27 mouse cellular contexts compared by ENCODE assay signal in the genomic region with DNA sequence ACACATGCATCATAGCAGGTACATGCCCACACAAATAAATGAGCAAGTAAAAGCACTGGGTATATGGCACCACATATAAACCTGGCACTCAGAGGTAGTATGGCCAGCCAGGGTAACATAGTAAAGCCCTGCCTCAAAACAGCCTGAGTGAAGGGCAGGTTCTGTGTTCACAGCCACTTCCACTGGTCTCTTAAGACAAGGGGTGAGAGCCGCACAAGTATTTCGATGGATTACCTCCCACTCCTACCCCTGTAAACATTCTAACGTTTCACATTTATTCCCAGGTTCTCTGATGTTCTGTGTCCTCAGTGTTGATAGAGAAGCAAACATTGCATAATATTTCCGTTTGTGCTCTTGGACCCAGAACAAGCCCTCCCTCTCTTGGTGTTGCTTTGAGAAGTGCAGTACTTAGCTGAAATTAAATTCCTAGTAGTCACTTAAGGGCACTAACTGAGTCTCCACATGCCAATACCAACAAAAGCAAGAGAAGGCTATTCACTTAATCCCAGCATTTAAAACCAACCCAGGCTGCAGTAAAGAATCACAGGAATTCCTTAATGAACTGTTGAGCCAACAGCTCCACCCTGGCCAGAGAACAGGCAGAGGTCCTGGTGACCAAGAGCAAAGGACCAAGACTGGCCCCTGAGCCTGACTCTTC. TPM values are rescaled to one million over a fixed set of nuclear protein-coding genes. Genes with fewer than 3 reads are reported as not detected.
A peak's percentile ranks its signal among the peaks of the same experiment; 100 is the strongest.
DNase-seq lines count a peak whose midpoint lies in the region; ATAC-seq and TF ChIP-seq lines count a peak whose summit lies in the region.
"Not testable (repeated sequence)": the region's sequence is repeated elsewhere in the genome, so short reads cannot be mapped to it uniquely, and the experiment has no call there.
"Had no signal": no experiment of that assay in that cellular context is flagged by ENCODE, and none has a peak within 500 bp of the region (broad histone marks: within the 10 kb centered on the region; RNA-seq: fewer than 3 reads in every experiment).

No protein-coding gene starts in this region.

- TF ChIP-seq CTCF in small intestine, adult 2 months (IDR thresholded peaks at IDR 0.05; ENCODE audit: extremely low read depth, insufficient read length, insufficient replicate concordance, low read depth, low read length): not testable (repeated sequence)

- not testable (repeated sequence) for H3K36me3 ChIP-seq in limb, embryonic 15.5 days; small intestine, adult 2 months (ENCODE audit: control insufficient read depth, insufficient read depth, low read length)

- not testable (repeated sequence) for TF ChIP-seq POLR2A in small intestine, adult 2 months (IDR thresholded peaks at IDR 0.05; ENCODE audit: low read depth, low read length)

- not testable (repeated sequence) for H3K9ac ChIP-seq in limb, embryonic 15.5 days

- 0 out of 2 replicates have a peak, but pooled peaks have one; percentile 18 for ATAC-seq in common myeloid progenitor, adult 5-6 weeks (replicated peaks; ENCODE audit: low read depth, poor library complexity, severe bottlenecking)
- ATAC-seq in granulocyte monocyte progenitor cell, adult 5-6 weeks (replicated peaks; ENCODE audit: poor library complexity, severe bottlenecking): 0 out of 2 replicates have a peak, but pooled peaks have one; percentile 24
- peak; percentile 48; the same call in 1 of the 2 replicates for ATAC-seq in limb, embryonic 15.5 days (ENCODE audit: insufficient number of reproducible peaks, low FRiP score, low TSS enrichment, low read depth)

- DNase-seq in kidney, adult 9 months: peak; percentile 41
- peak; percentile 77 to 85 for DNase-seq in lung, adult 18-20 months
- DNase-seq in lung, postnatal 14 days: peak; percentile 61

- not testable (repeated sequence) for H3K27me3 ChIP-seq in limb, embryonic 15.5 days; small intestine, adult 2 months (ENCODE audit: control insufficient read depth, insufficient read depth, low read length)

- H3K4me1 ChIP-seq in limb, embryonic 15.5 days; small intestine, adult 2 months (ENCODE audit: control insufficient read depth, insufficient read depth, insufficient read length, low read length): not testable (repeated sequence)

- H3K9me3 ChIP-seq in limb, embryonic 15.5 days: not testable (repeated sequence)

- not testable (repeated sequence) for H3K27ac ChIP-seq in limb, embryonic 15.5 days
- H3K27ac ChIP-seq in small intestine, adult 2 months (ENCODE audit: insufficient read depth, low read depth, low read length): peak overlapping the region; percentile 40; the same call in 1 of the 2 replicates

- not testable (repeated sequence) for H3K4me2 ChIP-seq in limb, embryonic 15.5 days

- H3K4me3 ChIP-seq in limb, embryonic 15.5 days; small intestine, adult 2 months (ENCODE audit: low read depth, low read length): not testable (repeated sequence)

- WGBS in limb, embryonic 15.5 days: 48% methylated on average over 4 of the region's 4 CpGs
- 34% methylated on average over 4 of the region's 4 CpGs for WGBS in small intestine, adult 2 months

RNA-seq across cellular contexts. Expression of a gene that starts 14.2 kb away (rescaled TPM):
- total RNA-seq in common myeloid progenitor, adult 5-6 weeks (2017): 68.5 and 80.8 TPM in 2 replicates
- total RNA-seq in granulocyte monocyte progenitor cell, adult 5-6 weeks (2014; fragmentation: Nextera tagmentation): 24.4 and 27.4 TPM in 2 replicates
- total RNA-seq in granulocyte monocyte progenitor cell, adult 5-6 weeks (2017): 50.9 and 53.6 TPM in 2 replicates
- polyA plus RNA-seq in limb, embryonic 15.5 days (2015; fragmentation: Nextera tagmentation; extraction: Ambion mirVana): 4.8 and 6.3 TPM in 2 replicates
- 12.7 and 16.4 TPM in 2 replicates for polyA plus RNA-seq in small intestine, adult 2 months (2012; rRNA removed)

RNA-seq across cellular contexts. Expression of a gene that starts 16.6 kb away (rescaled TPM):
- not detected in 2 replicates for total RNA-seq in common myeloid progenitor, adult 5-6 weeks (2017)
- total RNA-seq in granulocyte monocyte progenitor cell, adult 5-6 weeks (2014; fragmentation: Nextera tagmentation): not detected in 2 replicates
- total RNA-seq in granulocyte monocyte progenitor cell, adult 5-6 weeks (2017): not detected in 2 replicates
- polyA plus RNA-seq in limb, embryonic 15.5 days (2015; fragmentation: Nextera tagmentation; extraction: Ambion mirVana): 0.35 and 0.71 TPM in 2 replicates
- polyA plus RNA-seq in small intestine, adult 2 months (2012; rRNA removed): not detected in 2 replicates
- total RNA-seq: adrenal gland, postnatal 14 days; CH12.LX; heart, postnatal 36 days had no signal
- polyA plus RNA-seq: forebrain, embryonic 15.5 days; G1E; heart, embryonic 15.5 days; large intestine, adult 2 months; midbrain, embryonic 14.5 days; neural tube, embryonic 11.5 days had no signal

RNA-seq across cellular contexts. Expression of a gene that starts 34.8 kb away (rescaled TPM):
- not detected in 2 replicates for total RNA-seq in common myeloid progenitor, adult 5-6 weeks (2017)
- not detected in 2 replicates for total RNA-seq in granulocyte monocyte progenitor cell, adult 5-6 weeks (2014; fragmentation: Nextera tagmentation)
- not detected in 2 replicates for total RNA-seq in granulocyte monocyte progenitor cell, adult 5-6 weeks (2017)
- not detected in 2 replicates for polyA plus RNA-seq in limb, embryonic 15.5 days (2015; fragmentation: Nextera tagmentation; extraction: Ambion mirVana)
- not detected in 2 replicates for polyA plus RNA-seq in small intestine, adult 2 months (2012; rRNA removed)
- total RNA-seq: CH12.LX; G1E; gastrocnemius, postnatal 14 days; heart, postnatal 36 days; left cerebral cortex, adult 18-20 months; left cerebral cortex, postnatal 25 days; megakaryocyte-erythroid progenitor cell, adult 5-6 weeks had no signal
- polyA plus RNA-seq: cerebellum, adult 2 months; embryonic facial prominence, embryonic 13.5 days; forebrain, embryonic 15.5 days; heart, embryonic 15.5 days; large intestine, adult 2 months; lung, adult 2 months; midbrain, embryonic 14.5 days; neural tube, embryonic 11.5 days; spleen, adult 2 months had no signal

RNA-seq across cellular contexts. Expression of a gene that starts 34.9 kb away (rescaled TPM):
- total RNA-seq in common myeloid progenitor, adult 5-6 weeks (2017): not detected in 2 replicates
- not detected in 2 replicates for total RNA-seq in granulocyte monocyte progenitor cell, adult 5-6 weeks (2014; fragmentation: Nextera tagmentation)
- total RNA-seq in granulocyte monocyte progenitor cell, adult 5-6 weeks (2017): not detected in 2 replicates
- not detected in 2 replicates for polyA plus RNA-seq in limb, embryonic 15.5 days (2015; fragmentation: Nextera tagmentation; extraction: Ambion mirVana)
- polyA plus RNA-seq in small intestine, adult 2 months (2012; rRNA removed): not detected in 2 replicates
- total RNA-seq: CH12.LX; megakaryocyte-erythroid progenitor cell, adult 5-6 weeks had no signal
- polyA plus RNA-seq: cerebellum, adult 2 months; embryonic facial prominence, embryonic 13.5 days; forebrain, embryonic 15.5 days; heart, embryonic 15.5 days; hindbrain, embryonic 13.5 days; large intestine, adult 2 months; lung, adult 2 months; midbrain, embryonic 14.5 days; spleen, adult 2 months had no signal

RNA-seq across cellular contexts. Expression of a gene that starts 37.5 kb away (rescaled TPM):
- total RNA-seq in common myeloid progenitor, adult 5-6 weeks (2017): not detected in 2 replicates
- not detected in 2 replicates for total RNA-seq in granulocyte monocyte progenitor cell, adult 5-6 weeks (2014; fragmentation: Nextera tagmentation)
- total RNA-seq in granulocyte monocyte progenitor cell, adult 5-6 weeks (2017): not detected in 2 replicates
- polyA plus RNA-seq in limb, embryonic 15.5 days (2015; fragmentation: Nextera tagmentation; extraction: Ambion mirVana): not detected in 2 replicates
- not detected in 2 replicates for polyA plus RNA-seq in small intestine, adult 2 months (2012; rRNA removed)
- total RNA-seq: adrenal gland, postnatal 14 days; CH12.LX; G1E; gastrocnemius, postnatal 14 days; heart, adult 8-10 months; heart, postnatal 36 days; left cerebral cortex, adult 18-20 months; left cerebral cortex, postnatal 25 days; megakaryocyte-erythroid progenitor cell, adult 5-6 weeks had no signal
- polyA plus RNA-seq: cerebellum, adult 2 months; embryonic facial prominence, embryonic 13.5 days; forebrain, embryonic 15.5 days; G1E; heart, embryonic 15.5 days; hindbrain, embryonic 13.5 days; large intestine, adult 2 months; limb, embryonic 13.5 days; lung, adult 2 months; midbrain, embryonic 14.5 days; neural tube, embryonic 11.5 days; spleen, adult 2 months had no signal
